Mouse (Mus musculus) lung, embryonic 16.5 days (tissue): ENCODE results near the gene Wdr6. TPM values are rescaled to one million over a fixed set of nuclear protein-coding genes. Genes with fewer than 3 reads are reported as not detected.
A peak's percentile ranks its signal among the peaks of the same experiment; 100 is the strongest.

ENCODE experiments used
- ATAC-seq: fragments of 200-750 bp; cut with Nextera tagmentation; 2 replicates; pipeline ENCODE4 v1.8.0; 2017; ENCODE audit warnings: low read depth, mild to moderate bottlenecking, moderate library complexity
- H3K27ac ChIP-seq: fragments of 300-500 bp; sonication (generic); 2 replicates; pipeline ENCODE4 v1.5.1; 2014; ENCODE audit warnings: mild to moderate bottlenecking, control low read depth, low read length
- H3K27me3 ChIP-seq: fragments of 300-500 bp; sonication (generic); 2 replicates; pipeline ENCODE4 v1.6.1; 2014; ENCODE audit warnings: low read depth, low read length, mixed read lengths; ENCODE audit not compliant: control insufficient read depth, insufficient read depth
- H3K36me3 ChIP-seq: fragments of 300-500 bp; sonication (generic); 2 replicates; pipeline ENCODE4 v1.6.1; 2014; ENCODE audit warnings: low read length; ENCODE audit not compliant: control insufficient read depth, insufficient read depth
- H3K4me1 ChIP-seq: fragments of 300-500 bp; sonication (generic); replicated peaks from 2 replicates; pipeline ENCODE4 v1.6.1; 2014; ENCODE audit warnings: low read length, mixed read lengths; ENCODE audit not compliant: control insufficient read depth, insufficient read depth
- H3K4me2 ChIP-seq: fragments of 300-500 bp; sonication (generic); 2 replicates; pipeline ENCODE4 v1.6.1; 2014; ENCODE audit warnings: low read depth, low read length, control low read depth
- H3K4me3 ChIP-seq: fragments of 300-500 bp; sonication (generic); 2 replicates; pipeline ENCODE4 v1.5.1; 2014; ENCODE audit warnings: mild to moderate bottlenecking, low read length, control low read depth
- H3K9ac ChIP-seq: fragments of 300-500 bp; sonication (generic); 2 replicates; pipeline ENCODE4 v1.6.1; 2014; ENCODE audit warnings: low read length, control low read depth
- H3K9me3 ChIP-seq: fragments of 300-500 bp; sonication (generic); 2 replicates; pipeline ENCODE4 v1.6.1; 2016; ENCODE audit warnings: low read length; ENCODE audit not compliant: control insufficient read depth
- WGBS: fragments of 180-500 bp; shearing (Covaris S2); extraction: QIAGEN DNeasy Blood & Tissue Kit; methylation state at CpG from one replicate; pipeline ENCODE4 v1.1.7; 2014; 5-methylcytosine and 5-hydroxymethylcytosine counted together
- polyA plus RNA-seq: library from polyadenylated mRNA; unstranded; fragments of >200 nt; fragmentation: Nextera tagmentation; extraction: Ambion mirVana; gene quantifications from 2 replicates; pipeline ENCODE4 v1.2.1, GENCODE M21; 2015

Wdr6 gene
- polyA plus RNA-seq, 1 experiment from 2014 or later, result 128 TPM

DNA sequence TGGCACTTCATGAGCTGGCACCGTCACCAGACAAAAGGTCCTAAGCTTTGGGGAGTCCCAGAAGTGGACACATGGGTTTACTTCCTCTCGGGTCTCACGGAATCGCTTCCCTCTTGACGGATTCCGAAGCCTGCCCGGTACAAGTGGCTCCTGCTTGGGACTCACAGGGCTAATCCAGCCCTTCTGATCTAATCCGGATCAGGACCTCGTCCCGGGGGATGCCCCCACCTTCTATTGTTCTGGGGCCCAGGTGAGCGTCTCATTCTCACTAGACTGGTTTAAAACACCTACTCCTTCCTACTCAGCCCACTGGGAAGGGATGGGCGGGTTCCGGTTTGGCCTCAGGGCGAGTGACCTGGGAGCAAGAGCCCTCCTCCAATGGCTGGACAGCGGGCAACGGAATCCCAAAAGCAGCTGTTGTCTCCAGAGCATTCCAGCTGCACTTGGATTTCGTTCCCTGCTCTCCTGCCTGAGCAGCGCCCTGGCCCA lies 10.6 kb downstream of the Wdr6 start:
- Histone ChIP-seq H3K9ac (peak overlapping the region; percentile 87), H3K36me3 (peaks cover 31% of the 10 kb centered on the region), H3K4me1 (peaks cover 24% of the 10 kb centered on the region), H3K4me3 (peak overlapping the region; percentile 82), H3K27ac (peak overlapping the region; percentile 97), H3K27me3 (no peaks in the 10 kb centered on the region), H3K9me3 (no peaks in the 10 kb centered on the region), H3K4me2 (peak overlapping the region; percentile 98)
- WGBS, result 9% methylated on average over 18 of the region's 18 CpGs
- ATAC-seq, result no peak

- peaks cover 24% of the 10 kb centered on the region for H3K4me1 ChIP-seq
- WGBS, result under 1% methylated on average over 72 of the region's 73 CpGs
- H3K4me3 ChIP-seq, result peak within 1 kb of the TSS; percentile 82
- peak within 1 kb of the TSS; percentile 87 for H3K9ac ChIP-seq
- peaks cover 26% of the 10 kb centered on the region for H3K36me3 ChIP-seq
- no peaks in the 10 kb centered on the region for H3K9me3 ChIP-seq
- H3K27me3 ChIP-seq, result no peaks in the 10 kb centered on the region
- peak within 1 kb of the TSS; percentile 98 for H3K4me2 ChIP-seq
- peak; percentile 91 for ATAC-seq
- H3K27ac ChIP-seq, result peak within 1 kb of the TSS; percentile 97
Observed at GRCm38 (mm10) chr9:108566815-108567776, 11.4 kb downstream of the Wdr6 start, which contains the start of gene Ndufaf3. Ndufaf3 (minus strand) TSS chr9:108567434.

GRCm38 (mm10) chr9:108565881-108566814 lies 12.4 kb downstream of the Wdr6 start:
- 7% methylated on average over 35 of the region's 35 CpGs for WGBS
- ATAC-seq, result no peak
- Histone ChIP-seq H3K27me3 (no peaks in the 10 kb centered on the region), H3K9ac (peak overlapping the region; percentile 87), H3K4me2 (peak overlapping the region; percentile 98), H3K9me3 (no peaks in the 10 kb centered on the region), H3K4me3 (peak overlapping the region; percentile 82), H3K4me1 (peaks cover 32% of the 10 kb centered on the region), H3K36me3 (peaks cover 23% of the 10 kb centered on the region), H3K27ac (peak overlapping the region; percentile 97)

DNA sequence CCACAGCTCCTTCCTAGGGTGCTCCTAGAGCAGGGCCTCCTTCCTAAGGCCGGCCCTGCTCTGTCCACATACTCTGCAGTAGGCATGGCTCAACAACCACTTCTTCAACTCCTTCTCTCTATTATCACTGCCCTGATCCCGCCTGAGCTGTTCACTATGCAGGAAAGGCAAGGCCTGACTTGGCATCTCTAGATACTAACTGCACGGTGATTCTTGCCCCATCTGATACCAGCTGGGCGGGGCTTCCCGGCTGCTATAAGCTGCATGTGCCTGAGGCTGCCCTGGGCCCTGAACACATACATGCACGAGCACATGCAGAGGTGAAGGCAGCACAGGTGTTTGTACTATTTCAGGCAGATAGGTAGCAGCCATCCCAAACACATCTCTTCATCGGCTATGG lies 14.4 kb downstream of the Wdr6 start:
- Histone ChIP-seq H3K4me1 (peaks cover 29% of the 10 kb centered on the region), H3K27ac (no peak overlapping the region), H3K9me3 (no peaks in the 10 kb centered on the region), H3K36me3 (peaks cover 27% of the 10 kb centered on the region), H3K4me3 (no peak overlapping the region), H3K27me3 (no peaks in the 10 kb centered on the region), H3K9ac (no peak overlapping the region), H3K4me2 (no peak overlapping the region)
- WGBS, result 78% methylated on average over 7 of the region's 7 CpGs
- no peak for ATAC-seq

GRCm38 (mm10) chr9:108563671-108564070 lies 14.9 kb downstream of the Wdr6 start:
- whole genome bisulfite sequencing, result 86% methylated on average over 8 of the region's 8 CpGs
- H3K36me3 ChIP-seq, result peaks cover 32% of the 10 kb centered on the region
- H3K27ac ChIP-seq, result no peak overlapping the region
- H3K9me3 ChIP-seq, result no peaks in the 10 kb centered on the region
- H3K4me3 ChIP-seq, result no peak overlapping the region
- H3K9ac ChIP-seq, result no peak overlapping the region
- no peaks in the 10 kb centered on the region for H3K27me3 ChIP-seq
- H3K4me1 ChIP-seq, result peaks cover 28% of the 10 kb centered on the region
- no peak overlapping the region for H3K4me2 ChIP-seq
- no peak for ATAC-seq

GRCm38 (mm10) chr9:108560227-108560841 lies 18.2 kb downstream of the Wdr6 start, which contains the start of gene Impdh2:
Impdh2 (plus strand) TSS chr9:108560286.
- Histone ChIP-seq H3K27me3 (no peaks in the 10 kb centered on the region), H3K4me1 (peaks cover 12% of the 10 kb centered on the region), H3K4me3 (peak within 1 kb of the TSS; percentile 67), H3K4me2 (peak within 1 kb of the TSS; percentile 85), H3K36me3 (peaks cover 57% of the 10 kb centered on the region), H3K27ac (peak within 1 kb of the TSS; percentile 65), H3K9ac (peak within 1 kb of the TSS; percentile 85), H3K9me3 (no peaks in the 10 kb centered on the region)
- 0% methylated on average over 49 of the region's 53 CpGs for WGBS
- ATAC-seq, result peak; percentile 99

DNA sequence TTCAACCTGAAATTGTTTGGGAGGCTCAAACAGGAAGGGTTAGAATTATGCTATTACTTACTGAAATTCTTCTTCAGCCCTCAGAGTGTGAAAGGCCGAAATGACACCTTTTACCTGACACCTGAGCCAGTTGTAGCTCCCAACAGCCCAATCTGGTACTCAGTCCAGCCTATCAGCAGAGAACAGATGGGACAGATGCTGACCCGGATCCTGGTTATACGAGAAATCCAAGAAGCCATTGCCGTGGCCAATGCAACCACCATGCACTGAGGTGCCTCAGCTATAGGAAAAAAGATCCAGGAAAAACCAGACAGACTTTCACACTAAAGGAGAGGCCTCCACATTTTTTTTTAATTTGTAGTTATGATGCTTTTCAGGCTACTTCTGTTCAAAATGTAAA lies 19.4 kb downstream of the Wdr6 start:
- Histone ChIP-seq H3K4me2 (no peak overlapping the region), H3K9me3 (no peaks in the 10 kb centered on the region), H3K36me3 (peaks cover 56% of the 10 kb centered on the region), H3K27ac (no peak overlapping the region), H3K27me3 (no peaks in the 10 kb centered on the region), H3K9ac (0 out of 2 replicates have a peak overlapping the region, but pooled peaks have one; percentile 28), H3K4me1 (peaks cover 12% of the 10 kb centered on the region), H3K4me3 (no peak overlapping the region)
- no peak for ATAC-seq
- 88% methylated on average over 4 of the region's 4 CpGs for WGBS

- Histone ChIP-seq H3K4me3 (no peak overlapping the region), H3K9ac (no peak overlapping the region), H3K4me1 (no peaks in the 10 kb centered on the region), H3K4me2 (no peak overlapping the region), H3K27ac (no peak overlapping the region), H3K9me3 (no peaks in the 10 kb centered on the region), H3K36me3 (peaks cover 55% of the 10 kb centered on the region), H3K27me3 (no peaks in the 10 kb centered on the region)
- no peak for ATAC-seq
- WGBS, result 89% methylated on average over 1 of the region's 1 CpGs
Observed at GRCm38 (mm10) chr9:108546875-108547274, 31.7 kb downstream of the Wdr6 start.
